Mouse (Mus musculus) mesoderm, embryonic 11.5 days (tissue): Measurements from ENCODE around the gene Adat3.
A peak's percentile ranks its signal among the peaks of the same experiment; 100 is the strongest.

Experiments used
- DNase-seq: peaks from one replicate; pipeline ENCODE4 v3.0.0-alpha.2; 2012; ENCODE audit warnings: low read depth, low spot score

The Adat3 gene

DNA sequence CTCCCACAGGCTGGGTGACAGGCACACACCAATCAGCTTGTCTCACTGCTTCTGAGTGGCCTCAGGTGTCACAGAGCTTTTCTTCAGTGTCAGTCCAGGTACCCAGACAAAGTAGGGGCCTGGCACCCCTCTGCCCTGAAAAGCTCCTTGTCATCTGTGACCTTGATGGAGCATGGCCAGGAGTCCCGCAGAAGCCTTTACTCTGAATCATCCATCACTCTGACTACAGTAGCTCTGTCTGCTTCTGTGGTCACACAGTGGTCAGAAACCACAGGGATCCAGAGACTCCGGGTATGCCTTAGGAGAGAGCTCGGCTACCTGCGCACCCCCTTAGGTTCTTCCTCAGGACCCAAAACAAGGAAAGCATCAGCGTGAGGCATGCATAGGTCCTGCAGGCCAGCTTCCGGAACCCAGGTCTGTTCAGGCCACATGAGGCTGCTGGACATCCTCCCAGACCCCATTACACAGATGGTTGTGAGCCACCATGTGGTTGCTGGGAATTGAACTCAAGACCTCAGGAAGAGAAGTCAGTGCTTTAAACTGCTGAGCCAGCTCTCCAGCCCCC, 50.6 kb downstream of the Adat3 start:
- DNase-seq: no peak

- DNase-seq: no peak
These were observed 52.2 kb downstream of the Adat3 start for GRCm38 (mm10) chr10:80654866-80655265.

DNA sequence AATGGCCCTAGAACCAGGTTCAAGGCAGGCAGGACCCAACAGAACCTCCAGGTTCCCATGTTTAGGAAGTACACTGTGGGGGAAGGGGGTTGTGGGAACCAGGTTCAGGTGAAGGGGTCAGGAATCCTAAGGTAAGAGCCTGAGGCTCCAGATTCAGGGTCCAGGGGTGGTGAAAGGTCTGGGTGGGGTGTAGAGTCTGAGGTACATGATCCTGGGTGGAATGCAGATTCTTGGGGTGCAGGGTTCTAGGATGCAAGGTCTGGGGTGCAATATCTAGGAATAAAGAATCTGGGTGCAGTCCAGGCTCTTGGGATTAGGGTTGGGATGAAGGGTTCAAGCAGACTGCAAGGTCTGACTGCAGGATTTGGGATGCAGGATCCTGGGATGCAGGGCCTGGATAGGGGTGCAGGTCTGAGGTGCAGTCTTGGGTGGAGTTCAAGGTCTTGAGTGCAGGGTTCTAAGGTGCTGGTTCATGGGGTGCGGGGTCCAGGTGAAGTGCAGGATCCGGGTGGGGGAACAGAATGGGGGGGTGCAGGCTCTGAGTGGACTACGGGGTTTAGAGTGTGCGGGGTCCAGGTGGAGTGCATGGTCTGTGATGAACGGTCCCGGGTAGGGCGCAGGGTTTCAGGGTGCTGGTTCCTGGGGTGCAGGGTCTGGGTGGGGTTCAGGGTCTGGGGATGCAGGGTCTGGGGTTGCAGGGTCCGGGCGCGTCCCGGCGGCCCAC, 52.9 kb downstream of the Adat3 start:
- no peak for DNase-seq

- peak; percentile 99 for DNase-seq
These were observed 53.6 kb downstream of the Adat3 start for GRCm38 (mm10) chr10:80656130-80656862.

DNA sequence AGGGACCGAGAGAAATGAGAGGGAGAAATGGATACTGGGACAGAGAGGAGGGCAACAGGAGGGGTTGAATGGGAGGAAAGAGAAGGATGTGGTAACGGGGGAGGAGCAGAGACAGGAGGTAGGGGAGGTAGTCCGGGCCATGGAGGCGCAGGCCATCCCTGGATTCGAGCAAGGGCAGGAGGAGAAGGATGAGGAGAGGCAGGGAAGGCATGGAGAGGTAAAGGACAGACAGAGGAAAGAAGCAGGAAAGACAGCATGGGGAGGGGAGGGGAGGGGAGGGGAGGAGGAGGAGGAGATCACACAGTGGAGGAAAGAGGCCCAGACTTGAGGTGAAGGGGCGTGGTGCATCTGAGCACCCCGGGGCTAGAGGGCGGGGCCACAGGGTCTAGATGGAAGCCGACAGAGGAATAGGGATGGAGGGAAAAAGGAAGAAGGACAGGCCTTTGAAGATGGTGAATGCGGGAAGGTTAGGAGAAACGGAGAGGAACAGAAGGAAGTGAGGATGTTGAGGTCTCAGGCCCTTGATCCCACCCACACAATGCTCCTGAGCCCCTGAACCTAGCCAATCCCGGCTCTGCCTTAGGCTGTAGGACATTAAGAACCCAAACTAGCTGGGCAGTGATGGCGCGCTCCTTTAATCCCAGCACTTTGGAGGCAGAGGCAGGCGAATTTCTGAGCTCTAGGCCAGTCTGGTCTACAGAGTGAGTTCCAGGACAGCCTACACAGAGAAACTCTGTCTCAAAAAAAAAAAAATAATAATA, 54.4 kb downstream of the Adat3 start, which contains the start of gene Btbd2:
Gene Btbd2, minus strand, starts transcription at position 209 of the 761 bp plus-strand sequence.
- DNase-seq: no peak
